Mouse (Mus musculus) forebrain, embryonic 11.5 days (tissue): ENCODE results near the gene Agap1. TPM values are rescaled to one million over a fixed set of nuclear protein-coding genes. Genes with fewer than 3 reads are reported as not detected.

Experiments used
- ATAC-seq: fragments of 200-750 bp; cut with Nextera tagmentation; replicated peaks from 2 replicates; pipeline ENCODE4 v1.8.0; 2017; ENCODE audit warnings: moderate TSS enrichment; ENCODE audit not compliant: low FRiP score
- DNase-seq: peaks from one replicate; pipeline ENCODE4 v3.0.0-alpha.2; 2017; ENCODE audit warnings: low spot score
- H3K27ac ChIP-seq: fragments of 300-500 bp; sonication (generic); 2 replicates; pipeline ENCODE4 v1.5.1; 2014; ENCODE audit warnings: low read depth, low read length
- H3K27me3 ChIP-seq: fragments of 300-500 bp; sonication (generic); 2 replicates; pipeline ENCODE4 v1.6.1; 2014; ENCODE audit warnings: mild to moderate bottlenecking, low read length, mixed read lengths; ENCODE audit not compliant: control insufficient read depth, insufficient read depth
- H3K36me3 ChIP-seq: fragments of 300-500 bp; sonication (generic); 2 replicates; pipeline ENCODE4 v1.6.1; 2014; ENCODE audit warnings: mild to moderate bottlenecking, low read length, moderate library complexity, mixed read lengths; ENCODE audit not compliant: control insufficient read depth, insufficient read depth
- H3K4me1 ChIP-seq: fragments of 300-500 bp; sonication (generic); replicated peaks from 2 replicates; pipeline ENCODE4 v1.6.1; 2014; ENCODE audit warnings: low read length, mixed read lengths; ENCODE audit not compliant: control insufficient read depth, insufficient read depth
- H3K4me2 ChIP-seq: fragments of 300-500 bp; sonication (generic); 2 replicates; pipeline ENCODE4 v1.6.1; 2014; ENCODE audit warnings: low read depth, mild to moderate bottlenecking, low read length, moderate library complexity, mixed read lengths; ENCODE audit not compliant: severe bottlenecking
- H3K4me3 ChIP-seq: fragments of 300-500 bp; sonication (generic); 2 replicates; pipeline ENCODE4 v1.5.1; 2014; ENCODE audit warnings: low read depth, low read length
- H3K9ac ChIP-seq: fragments of 300-500 bp; sonication (generic); 2 replicates; pipeline ENCODE4 v1.6.1; 2014; ENCODE audit warnings: low read length
- H3K9me3 ChIP-seq: fragments of 300-500 bp; sonication (generic); 2 replicates; pipeline ENCODE4 v1.6.1; 2016; ENCODE audit warnings: low read length, mixed read lengths; ENCODE audit not compliant: control insufficient read depth
- WGBS: fragments of 180-500 bp; shearing (Covaris S2); extraction: QIAGEN DNeasy Blood & Tissue Kit; methylation state at CpG from one replicate; pipeline ENCODE4 v1.1.7; 2014; 5-methylcytosine and 5-hydroxymethylcytosine counted together
- polyA plus RNA-seq: library from polyadenylated mRNA; unstranded; fragments of >200 nt; fragmentation: Nextera tagmentation; extraction: Ambion mirVana; gene quantifications from 2 replicates; pipeline ENCODE4 v1.2.1, GENCODE M21; 2014

The Agap1 gene
- polyA plus RNA-seq, 1 experiment from 2014 or later = 36.1 TPM

DNA sequence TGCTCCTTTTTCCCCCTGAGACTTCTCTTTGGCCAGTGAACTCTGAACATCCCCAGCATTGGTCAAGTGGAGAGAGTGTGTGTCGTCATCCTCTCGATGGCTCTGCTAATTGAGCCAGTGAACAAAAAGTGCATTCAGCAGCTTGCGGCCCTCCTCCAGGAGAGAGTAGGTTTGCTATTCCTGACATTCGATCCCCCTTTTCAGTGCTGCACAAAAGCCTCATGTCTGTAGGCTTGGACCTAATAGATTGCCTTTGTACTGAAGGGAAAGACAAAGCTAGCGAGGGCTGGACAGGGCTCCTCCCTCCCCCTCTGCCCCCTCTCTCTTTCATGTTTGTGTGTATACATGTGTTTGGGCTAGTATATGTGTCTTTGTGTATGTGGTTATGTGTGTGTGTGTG lies 63.2 kb downstream of the Agap1 start:
- no peak overlapping the region; the same call in 1 of the 2 replicates for H3K4me3 ChIP-seq
- 0 out of 2 replicates have a peak overlapping the region, but pooled peaks have one; percentile 12 for H3K27ac ChIP-seq

DNA sequence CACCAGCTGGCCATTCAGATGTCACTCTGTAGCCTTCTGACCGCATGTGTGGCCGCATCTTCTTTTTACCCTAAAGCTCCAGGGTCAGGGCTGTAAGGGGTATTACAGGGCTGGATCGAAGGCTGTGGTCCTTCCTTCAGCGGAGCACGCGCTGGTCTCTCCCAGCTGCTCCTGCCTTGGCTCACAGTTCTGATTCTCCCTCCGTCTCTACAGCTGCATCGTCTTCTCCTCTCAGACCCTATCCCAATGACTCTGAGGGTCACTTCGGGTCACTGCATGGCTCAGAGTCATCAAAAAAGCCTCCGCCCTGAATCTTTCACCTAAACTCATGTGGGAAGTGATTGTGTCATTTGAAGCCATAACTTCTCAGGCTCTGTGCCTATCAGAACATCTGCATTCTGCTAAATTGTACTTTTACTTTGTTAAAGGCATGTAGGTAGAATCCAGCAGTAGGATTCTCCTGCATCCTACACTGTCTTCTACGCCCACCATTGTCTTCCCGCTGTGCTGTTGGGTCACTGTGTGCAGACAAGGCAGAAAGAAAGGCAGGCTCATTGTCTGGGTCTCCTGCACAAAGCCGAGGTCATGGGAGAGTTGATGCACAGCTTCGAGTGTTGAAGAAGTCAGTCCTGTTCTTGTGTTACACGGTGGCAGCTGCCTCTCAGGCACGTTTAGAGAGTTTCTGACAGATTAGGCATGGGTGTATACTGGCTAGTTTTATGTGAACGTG lies 65.5 kb downstream of the Agap1 start:
- H3K4me2 ChIP-seq = no peak overlapping the region
- no peaks in the 10 kb centered on the region for H3K9me3 ChIP-seq
- no peak overlapping the region for H3K9ac ChIP-seq
- H3K4me1 ChIP-seq = peaks cover 40% of the 10 kb centered on the region
- DNase-seq (no peak), ATAC-seq (no peak)
- H3K36me3 ChIP-seq = no peaks in the 10 kb centered on the region
- H3K27ac ChIP-seq = no peak overlapping the region
- WGBS = 37% methylated on average over 17 of the region's 17 CpGs
- H3K4me3 ChIP-seq = no peak overlapping the region
- peaks cover 2% of the 10 kb centered on the region for H3K27me3 ChIP-seq

More for the DNA sequence above, 63.2 kb downstream of the Agap1 start:
- Histone ChIP-seq H3K36me3 (no peaks in the 10 kb centered on the region), H3K4me1 (peaks cover 35% of the 10 kb centered on the region), H3K9me3 (no peaks in the 10 kb centered on the region), H3K4me2 (peak overlapping the region; percentile 26; the same call in 1 of the 2 replicates), H3K9ac (no peak overlapping the region), H3K27me3 (peaks cover 4% of the 10 kb centered on the region)
- peak; percentile 73 for ATAC-seq
- peak; percentile 64 for DNase-seq
- WGBS = 6% methylated on average over 5 of the region's 5 CpGs

DNA sequence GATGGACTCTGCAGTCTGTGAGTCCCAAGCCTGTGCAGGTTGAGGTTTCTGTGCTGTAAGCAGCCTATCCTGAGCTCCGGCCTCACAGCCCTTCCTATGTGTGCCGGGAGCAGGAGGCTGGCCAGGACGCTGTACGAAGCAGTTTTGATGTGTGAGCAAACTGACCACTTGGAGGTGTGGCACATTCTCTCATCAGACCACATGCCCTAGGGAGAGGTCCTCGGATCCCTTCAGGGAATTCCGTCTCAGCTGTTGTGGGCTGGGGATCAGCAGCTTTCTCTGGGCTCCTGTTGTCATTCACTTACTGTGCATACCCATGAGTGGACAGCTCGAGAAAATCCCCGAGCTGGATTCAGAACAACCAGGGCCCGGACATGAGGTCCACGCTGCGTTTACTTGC lies 66.8 kb downstream of the Agap1 start:
- 69% methylated on average over 11 of the region's 11 CpGs for WGBS
- Histone ChIP-seq H3K4me2 (no peak overlapping the region), H3K9ac (no peak overlapping the region), H3K4me1 (peaks cover 40% of the 10 kb centered on the region), H3K27me3 (peaks cover 2% of the 10 kb centered on the region; the same call in 1 of the 2 replicates), H3K4me3 (no peak overlapping the region), H3K36me3 (no peaks in the 10 kb centered on the region), H3K27ac (no peak overlapping the region), H3K9me3 (no peaks in the 10 kb centered on the region)
- ATAC-seq (no peak), DNase-seq (no peak)

DNA sequence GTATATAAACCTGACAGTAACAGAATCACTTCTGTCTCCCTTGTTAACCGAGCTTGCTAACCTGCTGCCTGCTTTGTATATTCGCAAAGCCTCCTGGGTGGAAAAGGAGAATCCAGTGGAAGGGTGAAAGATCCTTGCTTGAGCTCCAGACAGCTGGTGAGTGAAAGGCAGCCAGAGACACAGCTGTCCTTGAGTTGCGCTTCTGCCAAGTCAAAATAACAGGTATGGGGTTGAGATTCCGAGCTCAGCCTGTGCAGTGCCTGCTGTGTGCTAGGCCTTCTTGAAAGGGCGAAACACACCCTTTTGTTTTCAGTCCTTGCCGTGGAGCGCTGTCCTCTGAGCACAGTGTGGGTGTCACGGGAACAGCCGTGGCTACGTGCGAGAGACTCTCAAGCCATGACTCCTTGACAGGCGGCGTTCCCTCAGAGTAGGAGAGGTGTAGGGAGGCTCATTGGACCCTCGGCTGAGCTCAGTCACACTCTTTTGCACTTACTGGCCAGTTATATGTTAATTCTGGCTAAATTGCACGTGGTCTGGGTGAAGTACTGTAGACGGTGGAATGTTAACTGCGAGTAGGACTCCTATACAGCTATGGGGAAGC lies 67.4 kb downstream of the Agap1 start:
- WGBS = 60% methylated on average over 17 of the region's 17 CpGs
- no peak overlapping the region for H3K4me3 ChIP-seq
- H3K27me3 ChIP-seq = peaks cover 2% of the 10 kb centered on the region; the same call in 1 of the 2 replicates
- no peak overlapping the region for H3K4me2 ChIP-seq
- no peaks in the 10 kb centered on the region for H3K9me3 ChIP-seq
- no peak overlapping the region for H3K27ac ChIP-seq
- no peak for ATAC-seq
- no peaks in the 10 kb centered on the region for H3K36me3 ChIP-seq
- no peak for DNase-seq
- H3K9ac ChIP-seq = no peak overlapping the region
- peaks cover 39% of the 10 kb centered on the region for H3K4me1 ChIP-seq

DNA sequence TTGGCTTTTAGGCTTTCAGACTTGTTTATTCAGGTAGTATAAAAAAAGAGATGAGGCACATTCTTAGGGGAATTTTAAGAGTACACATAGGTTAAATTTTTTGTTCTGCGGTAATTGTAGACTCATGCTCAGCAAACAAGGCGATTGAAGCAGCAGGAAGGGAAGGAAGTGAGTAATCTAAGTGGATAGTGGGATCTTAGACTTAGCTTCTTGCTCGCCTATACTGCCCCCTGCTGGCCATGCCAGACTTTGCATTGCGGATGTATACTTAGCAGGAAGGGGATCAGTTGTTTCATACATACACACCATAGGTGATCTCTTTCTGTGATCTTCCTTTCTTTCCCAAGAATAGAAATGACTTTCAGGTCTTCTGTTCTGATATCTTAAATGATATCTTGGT lies 69.8 kb downstream of the Agap1 start:
- ATAC-seq (peak; percentile 29; the same call in 1 of the 2 replicates), DNase-seq (peak; percentile 94)
- WGBS = 11% methylated on average over 4 of the region's 4 CpGs
- no peak overlapping the region for H3K4me3 ChIP-seq
- no peak overlapping the region for H3K27ac ChIP-seq
- peaks cover 23% of the 10 kb centered on the region for H3K4me1 ChIP-seq
- no peaks in the 10 kb centered on the region for H3K9me3 ChIP-seq
- no peak overlapping the region for H3K4me2 ChIP-seq
- no peak overlapping the region for H3K9ac ChIP-seq
- no peaks in the 10 kb centered on the region for H3K27me3 ChIP-seq
- no peaks in the 10 kb centered on the region for H3K36me3 ChIP-seq

DNA sequence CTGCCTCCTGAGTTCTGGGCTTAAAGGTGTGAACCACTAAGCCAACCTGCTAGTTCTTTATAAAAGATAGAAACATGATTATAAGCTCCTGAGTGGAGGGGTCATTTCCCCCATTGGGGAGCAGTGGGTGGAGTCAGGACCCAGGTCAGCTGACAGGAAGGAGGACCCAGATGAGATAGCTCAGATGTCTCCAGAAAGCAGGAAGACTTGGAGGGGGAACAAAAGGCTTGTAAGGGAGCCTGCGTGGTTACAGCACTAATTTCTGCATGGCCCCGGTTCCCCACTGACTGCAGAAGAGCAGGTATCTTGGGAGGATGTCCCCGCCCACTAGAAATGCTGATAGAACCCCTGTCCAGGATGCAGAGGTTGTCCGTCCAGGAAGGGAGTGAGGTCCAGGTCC lies 70.4 kb downstream of the Agap1 start:
- peaks cover 19% of the 10 kb centered on the region for H3K4me1 ChIP-seq
- H3K27ac ChIP-seq = no peak overlapping the region
- H3K4me2 ChIP-seq = no peak overlapping the region
- WGBS = 76% methylated on average over 4 of the region's 4 CpGs
- ATAC-seq (no peak), DNase-seq (no peak)
- H3K27me3 ChIP-seq = no peaks in the 10 kb centered on the region
- H3K9me3 ChIP-seq = no peaks in the 10 kb centered on the region
- no peak overlapping the region for H3K9ac ChIP-seq
- H3K36me3 ChIP-seq = no peaks in the 10 kb centered on the region
- no peak overlapping the region for H3K4me3 ChIP-seq

DNA sequence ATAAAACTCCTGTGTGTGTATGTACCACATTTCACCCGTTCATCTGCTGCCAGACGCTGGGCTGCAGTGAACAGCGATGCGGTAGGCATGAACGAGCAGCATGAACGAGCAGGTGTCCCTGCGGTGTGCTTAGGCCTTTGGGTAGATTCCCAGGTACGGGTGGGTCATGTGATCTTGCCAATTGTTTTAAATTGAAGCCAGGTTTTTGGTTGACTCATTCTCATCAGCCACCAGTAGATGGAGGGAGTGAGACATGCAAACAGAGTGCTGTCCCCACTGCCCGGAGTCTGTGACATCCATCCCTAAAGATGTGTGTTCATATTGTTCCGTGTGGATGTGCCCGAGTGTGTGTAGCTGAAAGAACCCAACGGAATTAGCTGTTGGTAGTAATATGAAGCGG lies 71.2 kb downstream of the Agap1 start:
- Histone ChIP-seq H3K4me3 (no peak overlapping the region), H3K36me3 (no peaks in the 10 kb centered on the region), H3K4me2 (no peak overlapping the region), H3K27ac (no peak overlapping the region), H3K9ac (no peak overlapping the region), H3K27me3 (no peaks in the 10 kb centered on the region), H3K4me1 (peaks cover 14% of the 10 kb centered on the region), H3K9me3 (no peaks in the 10 kb centered on the region)
- 45% methylated on average over 13 of the region's 13 CpGs for WGBS
- DNase-seq = no peak
- no peak for ATAC-seq

DNA sequence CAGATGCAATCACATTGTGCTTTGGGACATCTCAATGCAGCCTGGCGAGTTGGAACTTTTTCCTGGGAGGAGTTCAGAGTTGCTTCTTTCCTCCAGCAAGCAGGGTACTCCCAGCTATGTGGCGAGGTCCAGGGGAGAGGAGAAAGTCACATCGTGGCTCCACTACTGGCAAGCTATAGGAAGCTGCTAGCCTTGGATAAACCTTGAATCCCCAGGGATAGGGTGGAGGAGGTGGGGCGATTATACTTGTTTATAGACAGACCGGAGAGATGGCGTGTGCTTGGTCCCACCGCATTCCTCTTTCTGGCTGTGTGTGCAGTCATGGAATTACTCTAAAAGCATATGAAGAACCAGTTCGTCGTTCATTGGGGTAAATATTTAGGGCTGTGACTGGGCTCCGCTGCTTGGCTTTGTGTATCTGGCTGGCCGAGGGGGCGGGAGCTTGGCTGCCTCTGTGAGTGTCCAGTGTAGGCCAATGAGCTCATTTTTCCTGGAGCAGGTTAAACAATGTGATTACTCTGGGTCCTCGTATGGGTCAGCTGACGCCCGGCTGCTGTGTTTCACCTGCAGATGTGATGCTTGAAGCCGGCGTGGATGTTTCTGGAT lies 74.2 kb downstream of the Agap1 start:
- 83% methylated on average over 17 of the region's 17 CpGs for WGBS
- no peak overlapping the region for H3K4me2 ChIP-seq
- no peaks in the 10 kb centered on the region for H3K36me3 ChIP-seq
- no peak overlapping the region for H3K27ac ChIP-seq
- no peak overlapping the region for H3K4me3 ChIP-seq
- H3K9me3 ChIP-seq = peaks cover 3% of the 10 kb centered on the region; the same call in 1 of the 2 replicates
- DNase-seq (no peak), ATAC-seq (no peak)
- peaks cover under 1% of the 10 kb centered on the region; the same call in 1 of the 2 replicates for H3K4me1 ChIP-seq
- H3K27me3 ChIP-seq = no peaks in the 10 kb centered on the region
- no peak overlapping the region for H3K9ac ChIP-seq
